Comparison of ENCODE assay signal across 10 mouse cellular contexts in genomic region chr19:7306968-7307367, GRCm38 (mm10). TPM values are rescaled to one million over a fixed set of nuclear protein-coding genes. Genes with fewer than 3 reads are reported as not detected.
DNase-seq lines count a peak whose midpoint lies in the region; ATAC-seq and TF ChIP-seq lines count a peak whose summit lies in the region.
"Had no signal": no experiment of that assay in that cellular context is flagged by ENCODE, and none has a peak within 500 bp of the region (broad histone marks: within the 10 kb centered on the region; RNA-seq: fewer than 3 reads in every experiment).

No protein-coding gene starts in this region.

- no peak for TF ChIP-seq CTCF in left cerebral cortex, adult 2 months (IDR thresholded peaks at IDR 0.05)

- intact Hi-C loops in left cerebral cortex, adult 2 months (cut with DNase I) = no loop called here

- peaks cover 68% of the 10 kb centered on the region for H3K4me1 ChIP-seq in kidney, embryonic 14.5 days (ENCODE audit: control insufficient read depth, insufficient read depth, low read length)
- H3K4me1 ChIP-seq in forebrain, embryonic 15.5 days = peaks cover 40% of the 10 kb centered on the region

- H3K79me2 ChIP-seq in myocyte (ENCODE audit: control insufficient read depth, insufficient read depth) = peaks cover 69% of the 10 kb centered on the region

- no peak overlapping the region for H3K9ac ChIP-seq in kidney, embryonic 14.5 days (ENCODE audit: low read depth, low read length)
- no peak overlapping the region for H3K9ac ChIP-seq in forebrain, embryonic 15.5 days (replicated peaks)
- H3K9ac ChIP-seq: limb, embryonic 12.5 days had no signal

- peak overlapping the region; percentile 15; the same call in 1 of the 2 replicates for H3K27ac ChIP-seq in left cerebral cortex, adult 2 months
- H3K27ac ChIP-seq in kidney, embryonic 14.5 days (ENCODE audit: low read depth, low read length) = peak overlapping the region; percentile 77
- H3K27ac ChIP-seq in forebrain, embryonic 15.5 days (replicated peaks) = no peak overlapping the region
- H3K27ac ChIP-seq: limb, embryonic 12.5 days had no signal

- WGBS in kidney, embryonic 14.5 days = 21% methylated on average over 3 of the region's 3 CpGs
- 69% methylated on average over 3 of the region's 3 CpGs for WGBS in forebrain, embryonic 15.5 days

- no peak overlapping the region for H3K4me2 ChIP-seq in kidney, embryonic 14.5 days (replicated peaks; ENCODE audit: low read depth, low read length)
- H3K4me2 ChIP-seq in myocyte (ENCODE audit: low read depth) = peak overlapping the region; percentile 8
- H3K4me2 ChIP-seq in forebrain, embryonic 15.5 days (replicated peaks) = no peak overlapping the region
- H3K4me2 ChIP-seq: limb, embryonic 12.5 days had no signal

- DNase-seq in left cerebral cortex, adult 2 months (ENCODE audit: extremely low spot score in 1 of 2, low spot score in 2 of 2) = no peak
- DNase-seq in left cerebral cortex, adult 11 months (ENCODE audit: low spot score) = no peak
- DNase-seq in fibroblast of lung, adult 2 months (ENCODE audit: low read depth) = peak; percentile 50
- DNase-seq in frontal cortex, postnatal 36 days (ENCODE audit: low spot score in 2 of 2) = no peak
- DNase-seq: right cerebral cortex, postnatal 4 days had no signal

- no peaks in the 10 kb centered on the region for H3K9me3 ChIP-seq in kidney, embryonic 14.5 days (ENCODE audit: control insufficient read depth, low read length)
- no peaks in the 10 kb centered on the region for H3K9me3 ChIP-seq in forebrain, embryonic 15.5 days
- H3K9me3 ChIP-seq: limb, embryonic 12.5 days had no signal

- no peak overlapping the region for H3ac ChIP-seq in myocyte (ENCODE audit: control insufficient read depth, insufficient read length)

- ATAC-seq in kidney, embryonic 14.5 days (ENCODE audit: low FRiP score, low TSS enrichment) = no peak; the same call in 1 of the 2 replicates
- ATAC-seq in CD4-positive, CD25-positive, alpha-beta regulatory T cell, adult 4 months = no peak
- no peak for ATAC-seq in forebrain, embryonic 15.5 days (replicated peaks)

- no peak overlapping the region for H3K4me3 ChIP-seq in left cerebral cortex, adult 2 months
- H3K4me3 ChIP-seq in kidney, embryonic 14.5 days (ENCODE audit: low read length) = no peak overlapping the region
- H3K4me3 ChIP-seq in myocyte = no peak overlapping the region
- H3K4me3 ChIP-seq in forebrain, embryonic 15.5 days = no peak overlapping the region
- H3K4me3 ChIP-seq: limb, embryonic 12.5 days had no signal

- no peaks in the 10 kb centered on the region for H3K27me3 ChIP-seq in kidney, embryonic 14.5 days (ENCODE audit: control insufficient read depth, insufficient read depth, low read length)
- no peaks in the 10 kb centered on the region for H3K27me3 ChIP-seq in myocyte (ENCODE audit: control insufficient read depth, insufficient read depth, insufficient read length)
- no peaks in the 10 kb centered on the region for H3K27me3 ChIP-seq in forebrain, embryonic 15.5 days
- H3K27me3 ChIP-seq: limb, embryonic 12.5 days had no signal

- peak; percentile 12 for TF ChIP-seq POLR2A in myocyte (IDR thresholded peaks at IDR 0.05; ENCODE audit: insufficient read length, low read depth)

- no peaks in the 10 kb centered on the region for H3K36me3 ChIP-seq in kidney, embryonic 14.5 days (ENCODE audit: control insufficient read depth, insufficient read depth, low read length)
- no peaks in the 10 kb centered on the region for H3K36me3 ChIP-seq in myocyte (ENCODE audit: control insufficient read depth, insufficient read depth)
- no peaks in the 10 kb centered on the region for H3K36me3 ChIP-seq in forebrain, embryonic 15.5 days
- H3K36me3 ChIP-seq: limb, embryonic 12.5 days had no signal

TF ChIP-seq in myocyte, 11 proteins besides CTCF, POLR2A, EP300 and RAD21:
- no peak for TF ChIP-seq SRF (IDR thresholded peaks at IDR 0.05; ENCODE audit: control insufficient read depth, insufficient read length, low read depth)
- no peak for TF ChIP-seq CEBPB (IDR thresholded peaks at IDR 0.05; ENCODE audit: insufficient read depth, poor library complexity, severe bottlenecking)
- TF ChIP-seq USF1 (IDR thresholded peaks at IDR 0.05; ENCODE audit: low read depth) = no peak
- TF ChIP-seq TCF12 (IDR thresholded peaks at IDR 0.05; ENCODE audit: insufficient read depth, poor library complexity, severe bottlenecking) = no peak
- TF ChIP-seq E2F4 (IDR thresholded peaks at IDR 0.05; ENCODE audit: insufficient read depth) = no peak
- no peak for TF ChIP-seq POLR2AphosphoS2 (IDR thresholded peaks at IDR 0.05; ENCODE audit: insufficient read length, low read depth)
- no peak for TF ChIP-seq MAX (IDR thresholded peaks at IDR 0.05; ENCODE audit: low read depth)
- TF ChIP-seq REST (IDR thresholded peaks at IDR 0.05; ENCODE audit: insufficient read depth, insufficient read length) = no peak
- no peak for TF ChIP-seq MYOD1 (IDR thresholded peaks at IDR 0.05; ENCODE audit: control insufficient read depth in 1 of 3, insufficient read length in 2 of 3, low read depth in 2 of 3)
- no peak for TF ChIP-seq TCF3 (IDR thresholded peaks at IDR 0.05; ENCODE audit: insufficient read length, low read depth)
- TF ChIP-seq MYOG (IDR thresholded peaks at IDR 0.05; ENCODE audit: control insufficient read depth in 1 of 3, insufficient read depth in 1 of 3, insufficient read length in 2 of 3, low read depth in 2 of 3) = no peak

RNA-seq across cellular contexts. Expression of gene Mark2, which starts 34.7 kb away (rescaled TPM):
- total RNA-seq in left cerebral cortex, adult 2 months (2021) = 100 to 1,000 TPM; 133 to 148 TPM
- 51.9 and 54.9 TPM in 2 replicates for polyA plus RNA-seq in kidney, embryonic 14.5 days (2014; fragmentation: Nextera tagmentation; extraction: Ambion mirVana)
- 33.7 TPM for polyA plus RNA-seq in myocyte (2012; fragmentation: generic; extraction: Trizol)
- 10 to 100 TPM; 53.0 to 75.8 TPM for polyA plus RNA-seq in CD4-positive, CD25-positive, alpha-beta regulatory T cell, adult 4 months (2017; shearing (Covaris generic))
- 52.8 and 57.7 TPM in 2 replicates for polyA plus RNA-seq in forebrain, embryonic 15.5 days (2015; fragmentation: Nextera tagmentation; extraction: Ambion mirVana)

RNA-seq across cellular contexts. Expression of gene Rcor2, which starts 39.8 kb away (rescaled TPM):
- 10 to 100 TPM; 14.3 to 14.7 TPM for total RNA-seq in left cerebral cortex, adult 2 months (2021)
- 9.8 and 16.0 TPM in 2 replicates for polyA plus RNA-seq in kidney, embryonic 14.5 days (2014; fragmentation: Nextera tagmentation; extraction: Ambion mirVana)
- polyA plus RNA-seq in myocyte (2012; fragmentation: generic; extraction: Trizol) = 34.1 TPM
- polyA plus RNA-seq in CD4-positive, CD25-positive, alpha-beta regulatory T cell, adult 4 months (2017; shearing (Covaris generic)) = under 1 TPM in 1 of 2 experiments, not detected in 1; 0.42 TPM
- 60.7 and 67.7 TPM in 2 replicates for polyA plus RNA-seq in forebrain, embryonic 15.5 days (2015; fragmentation: Nextera tagmentation; extraction: Ambion mirVana)
